Mouse (Mus musculus) forebrain, embryonic 11.5 days (tissue): ENCODE data around the gene Hoxa3. TPM values are rescaled to one million over a fixed set of nuclear protein-coding genes. Genes with fewer than 3 reads are reported as not detected.
A peak's percentile ranks its signal among the peaks of the same experiment; 100 is the strongest.

Experiments
- ATAC-seq: fragments of 200-750 bp; cut with Nextera tagmentation; replicated peaks from 2 replicates; pipeline ENCODE4 v1.8.0; 2017; ENCODE audit warnings: moderate TSS enrichment; ENCODE audit not compliant: low FRiP score
- DNase-seq: peaks from one replicate; pipeline ENCODE4 v3.0.0-alpha.2; 2017; ENCODE audit warnings: low spot score
- H3K27ac ChIP-seq: fragments of 300-500 bp; sonication (generic); 2 replicates; pipeline ENCODE4 v1.5.1; 2014; ENCODE audit warnings: low read depth, low read length
- H3K27me3 ChIP-seq: fragments of 300-500 bp; sonication (generic); 2 replicates; pipeline ENCODE4 v1.6.1; 2014; ENCODE audit warnings: mild to moderate bottlenecking, low read length, mixed read lengths; ENCODE audit not compliant: control insufficient read depth, insufficient read depth
- H3K36me3 ChIP-seq: fragments of 300-500 bp; sonication (generic); 2 replicates; pipeline ENCODE4 v1.6.1; 2014; ENCODE audit warnings: mild to moderate bottlenecking, low read length, moderate library complexity, mixed read lengths; ENCODE audit not compliant: control insufficient read depth, insufficient read depth
- H3K4me1 ChIP-seq: fragments of 300-500 bp; sonication (generic); replicated peaks from 2 replicates; pipeline ENCODE4 v1.6.1; 2014; ENCODE audit warnings: low read length, mixed read lengths; ENCODE audit not compliant: control insufficient read depth, insufficient read depth
- H3K4me2 ChIP-seq: fragments of 300-500 bp; sonication (generic); 2 replicates; pipeline ENCODE4 v1.6.1; 2014; ENCODE audit warnings: low read depth, mild to moderate bottlenecking, low read length, moderate library complexity, mixed read lengths; ENCODE audit not compliant: severe bottlenecking
- H3K4me3 ChIP-seq: fragments of 300-500 bp; sonication (generic); 2 replicates; pipeline ENCODE4 v1.5.1; 2014; ENCODE audit warnings: low read depth, low read length
- H3K9ac ChIP-seq: fragments of 300-500 bp; sonication (generic); 2 replicates; pipeline ENCODE4 v1.6.1; 2014; ENCODE audit warnings: low read length
- H3K9me3 ChIP-seq: fragments of 300-500 bp; sonication (generic); 2 replicates; pipeline ENCODE4 v1.6.1; 2016; ENCODE audit warnings: low read length, mixed read lengths; ENCODE audit not compliant: control insufficient read depth
- WGBS: fragments of 180-500 bp; shearing (Covaris S2); extraction: QIAGEN DNeasy Blood & Tissue Kit; methylation state at CpG from one replicate; pipeline ENCODE4 v1.1.7; 2014; 5-methylcytosine and 5-hydroxymethylcytosine counted together
- polyA plus RNA-seq: library from polyadenylated mRNA; unstranded; fragments of >200 nt; fragmentation: Nextera tagmentation; extraction: Ambion mirVana; gene quantifications from 2 replicates; pipeline ENCODE4 v1.2.1, GENCODE M21; 2014

Hoxa3 gene
- polyA plus RNA-seq, 1 experiment from 2014 or later = not detected

- no peak overlapping the region for H3K9ac ChIP-seq
- no peak overlapping the region for H3K4me3 ChIP-seq
- 0 out of 2 replicates have a peak, but pooled peaks cover 3% of the 10 kb centered on the region for H3K4me1 ChIP-seq
- H3K36me3 ChIP-seq = no peaks in the 10 kb centered on the region
- peaks cover 93% of the 10 kb centered on the region for H3K27me3 ChIP-seq
- 34% methylated on average over 9 of the region's 9 CpGs for WGBS
- no peak for DNase-seq
- no peak for ATAC-seq
- no peaks in the 10 kb centered on the region for H3K9me3 ChIP-seq
- H3K27ac ChIP-seq = no peak overlapping the region
- no peak overlapping the region for H3K4me2 ChIP-seq
These were observed 22.1 kb upstream of the Hoxa3 start for GRCm38 (mm10) chr6:52235267-52235666.

GRCm38 (mm10) chr6:52234428-52235140 lies 21.4 kb upstream of the Hoxa3 start:
- H3K9me3 ChIP-seq = no peaks in the 10 kb centered on the region
- H3K4me2 ChIP-seq = no peak overlapping the region
- DNase-seq (peak; percentile 57), ATAC-seq (no peak)
- no peak overlapping the region for H3K27ac ChIP-seq
- peaks cover 93% of the 10 kb centered on the region for H3K27me3 ChIP-seq
- no peak overlapping the region for H3K9ac ChIP-seq
- H3K4me1 ChIP-seq = 0 out of 2 replicates have a peak, but pooled peaks cover 3% of the 10 kb centered on the region
- H3K36me3 ChIP-seq = no peaks in the 10 kb centered on the region
- 1% methylated on average over 64 of the region's 68 CpGs for WGBS
- H3K4me3 ChIP-seq = no peak overlapping the region

GRCm38 (mm10) chr6:52233546-52234427 lies 20.7 kb upstream of the Hoxa3 start:
- no peak overlapping the region for H3K4me3 ChIP-seq
- under 1% methylated on average over 70 of the region's 70 CpGs for WGBS
- no peaks in the 10 kb centered on the region for H3K9me3 ChIP-seq

GRCm38 (mm10) chr6:52232984-52233545 lies 19.9 kb upstream of the Hoxa3 start:
- 3% methylated on average over 23 of the region's 23 CpGs for WGBS

More at GRCm38 (mm10) chr6:52233546-52234427, 20.7 kb upstream of the Hoxa3 start:
- no peak overlapping the region for H3K9ac ChIP-seq
- H3K27ac ChIP-seq = no peak overlapping the region
- no peak overlapping the region for H3K4me2 ChIP-seq
- H3K27me3 ChIP-seq = peaks cover 95% of the 10 kb centered on the region
- DNase-seq (peak; percentile 64), ATAC-seq (no peak)
- 0 out of 2 replicates have a peak, but pooled peaks cover 3% of the 10 kb centered on the region for H3K4me1 ChIP-seq
- no peaks in the 10 kb centered on the region for H3K36me3 ChIP-seq

GRCm38 (mm10) chr6:52232568-52232965 lies 19.4 kb upstream of the Hoxa3 start:
- Histone ChIP-seq H3K36me3 (no peaks in the 10 kb centered on the region), H3K4me2 (no peak overlapping the region), H3K9ac (no peak overlapping the region), H3K4me1 (0 out of 2 replicates have a peak, but pooled peaks cover 3% of the 10 kb centered on the region), H3K27me3 (peaks cover 96% of the 10 kb centered on the region), H3K4me3 (no peak overlapping the region), H3K9me3 (no peaks in the 10 kb centered on the region), H3K27ac (no peak overlapping the region)
- DNase-seq (peak; percentile 66), ATAC-seq (no peak)
- WGBS = under 1% methylated on average over 18 of the region's 18 CpGs

More at GRCm38 (mm10) chr6:52232984-52233545, 19.9 kb upstream of the Hoxa3 start:
- Histone ChIP-seq H3K9ac (no peak overlapping the region), H3K9me3 (no peaks in the 10 kb centered on the region), H3K36me3 (no peaks in the 10 kb centered on the region), H3K27ac (no peak overlapping the region), H3K4me1 (0 out of 2 replicates have a peak, but pooled peaks cover 3% of the 10 kb centered on the region), H3K4me2 (no peak overlapping the region), H3K27me3 (peaks cover 96% of the 10 kb centered on the region), H3K4me3 (no peak overlapping the region)
- DNase-seq (peak; percentile 53), ATAC-seq (no peak)

- Histone ChIP-seq H3K9ac (no peak overlapping the region), H3K27ac (no peak overlapping the region), H3K4me2 (no peak overlapping the region), H3K27me3 (peaks cover 96% of the 10 kb centered on the region), H3K4me3 (no peak overlapping the region), H3K9me3 (no peaks in the 10 kb centered on the region), H3K36me3 (no peaks in the 10 kb centered on the region), H3K4me1 (0 out of 2 replicates have a peak, but pooled peaks cover 3% of the 10 kb centered on the region)
- ATAC-seq (no peak), DNase-seq (peak; percentile 65)
- 1% methylated on average over 18 of the region's 18 CpGs for WGBS
These were observed 18.9 kb upstream of the Hoxa3 start for GRCm38 (mm10) chr6:52231885-52232567.

- Histone ChIP-seq H3K4me3 (no peak within 1 kb of the TSS), H3K9ac (no peak within 1 kb of the TSS), H3K27me3 (peaks cover 96% of the 10 kb centered on the region), H3K9me3 (no peaks in the 10 kb centered on the region), H3K4me2 (no peak within 1 kb of the TSS), H3K4me1 (0 out of 2 replicates have a peak, but pooled peaks cover 3% of the 10 kb centered on the region), H3K27ac (no peak within 1 kb of the TSS), H3K36me3 (no peaks in the 10 kb centered on the region)
- ATAC-seq (no peak), DNase-seq (peak; percentile 67)
- WGBS = 2% methylated on average over 18 of the region's 36 CpGs
These were observed 17.5 kb upstream of the Hoxa3 start, which contains the start of gene Hoxa9 for GRCm38 (mm10) chr6:52230516-52231165. Gene Hoxa9, minus strand, starts transcription at chr6:52231089.
